Mouse (Mus musculus) gastrocnemius, adult 2 months (tissue): ENCODE results near the gene Kctd21. TPM values are rescaled to one million over a fixed set of nuclear protein-coding genes. Genes with fewer than 3 reads are reported as not detected.
A peak's percentile ranks its signal among the peaks of the same experiment; 100 is the strongest.

Experiments
- DNase-seq: peaks from one replicate; pipeline ENCODE4 v3.0.0; 2022
- H3K27ac ChIP-seq: fragments of 200-600 bp; 2 replicates; pipeline ENCODE4 v1.8.1; 2022; ENCODE audit warnings: mild to moderate bottlenecking
- H3K4me3 ChIP-seq: fragments of 200-600 bp; 2 replicates; pipeline ENCODE4 v1.8.1; 2022; ENCODE audit warnings: mild to moderate bottlenecking, moderate library complexity
- CTCF ChIP-seq: fragments of 200-600 bp; IDR thresholded peaks from 2 replicates; pipeline ENCODE4 v1.8.1; 2022; ENCODE audit warnings: antibody characterized with exemption, mild to moderate bottlenecking, moderate library complexity
- intact Hi-C: fragments of 180-260 bp; cut with DNase I; formaldehyde crosslinking; loops from one replicate; pipeline ENCODE4 v1.15.1; 2025
- total RNA-seq, 2 experiments: library from RNA; stranded (reverse); gene quantifications; 2 replicates each; pipeline ENCODE4 v1.2.3; 2021

Gene Kctd21
- total RNA-seq, 2 experiments from 2014 or later, result 3.4 to 5.1 TPM

GRCm38 (mm10) chr7:97357840-97358239, 25.7 kb downstream of the Kctd21 start:
- Histone ChIP-seq H3K27ac (peak overlapping the region; percentile 70; the same call in 1 of the 2 replicates), H3K4me3 (no peak overlapping the region)
- intact Hi-C loops, result no loop called here
- no peak for DNase-seq
- no peak for TF ChIP-seq CTCF

- DNase-seq, result no peak
- no peak for TF ChIP-seq CTCF
- intact Hi-C loops, result no loop called here
- Histone ChIP-seq H3K27ac (no peak overlapping the region), H3K4me3 (no peak overlapping the region)
Measured at GRCm38 (mm10) chr7:97358347-97358746, 26.2 kb downstream of the Kctd21 start.

- DNase-seq, result no peak
- intact Hi-C loops, result no loop called here
- TF ChIP-seq CTCF, result no peak
- Histone ChIP-seq H3K27ac (no peak overlapping the region), H3K4me3 (no peak overlapping the region)
Measured at GRCm38 (mm10) chr7:97360166-97360565, 28.0 kb downstream of the Kctd21 start.

- DNase-seq, result no peak
- no peak for TF ChIP-seq CTCF
- intact Hi-C loops, result no loop called here
- H3K4me3 ChIP-seq, result no peak overlapping the region
- H3K27ac ChIP-seq, result no peak overlapping the region
Measured at GRCm38 (mm10) chr7:97360955-97361354, 28.8 kb downstream of the Kctd21 start.

GRCm38 (mm10) chr7:97361467-97361866, 29.3 kb downstream of the Kctd21 start:
- H3K4me3 ChIP-seq, result no peak overlapping the region
- peak; percentile 73 for TF ChIP-seq CTCF
- H3K27ac ChIP-seq, result no peak overlapping the region
- intact Hi-C loops, result no loop called here
- no peak for DNase-seq

- H3K4me3 ChIP-seq, result no peak overlapping the region
- intact Hi-C loops, result no loop called here
- DNase-seq, result no peak
- no peak for TF ChIP-seq CTCF
- no peak overlapping the region for H3K27ac ChIP-seq
Measured at GRCm38 (mm10) chr7:97365887-97366286, 33.8 kb downstream of the Kctd21 start.

GRCm38 (mm10) chr7:97375101-97375500, 43.0 kb downstream of the Kctd21 start:
- intact Hi-C loops, result no loop called here
- no peak for DNase-seq
- Histone ChIP-seq H3K27ac (no peak overlapping the region), H3K4me3 (no peak overlapping the region)
- no peak for TF ChIP-seq CTCF

GRCm38 (mm10) chr7:97375906-97376305, 43.8 kb downstream of the Kctd21 start:
- TF ChIP-seq CTCF, result no peak
- Histone ChIP-seq H3K27ac (no peak overlapping the region), H3K4me3 (no peak overlapping the region)
- no peak for DNase-seq
- intact Hi-C loops, result no loop called here

GRCm38 (mm10) chr7:97379304-97379703, 47.2 kb downstream of the Kctd21 start:
- no peak for DNase-seq
- intact Hi-C loops, result no loop called here
- no peak for TF ChIP-seq CTCF
- H3K27ac ChIP-seq, result no peak overlapping the region
- no peak overlapping the region for H3K4me3 ChIP-seq

GRCm38 (mm10) chr7:97380500-97381123, 48.5 kb downstream of the Kctd21 start:
- no peak for TF ChIP-seq CTCF
- Histone ChIP-seq H3K4me3 (no peak overlapping the region), H3K27ac (no peak overlapping the region)
- DNase-seq, result no peak
- intact Hi-C loops, result no loop called here

GRCm38 (mm10) chr7:97382661-97383060, 50.5 kb downstream of the Kctd21 start:
- intact Hi-C loops, result no loop called here
- Histone ChIP-seq H3K4me3 (no peak overlapping the region), H3K27ac (no peak overlapping the region)
- DNase-seq, result no peak
- TF ChIP-seq CTCF, result no peak

GRCm38 (mm10) chr7:97383496-97384132, 51.5 kb downstream of the Kctd21 start:
- H3K4me3 ChIP-seq, result no peak overlapping the region
- TF ChIP-seq CTCF, result no peak
- no peak overlapping the region for H3K27ac ChIP-seq
- intact Hi-C loops, result no loop called here
- DNase-seq, result no peak

- peak overlapping the region; percentile 76 for H3K27ac ChIP-seq
- DNase-seq, result peak; percentile 46
Measured at GRCm38 (mm10) chr7:97386106-97386805, 54.1 kb downstream of the Kctd21 start.

More at GRCm38 (mm10) chr7:97386106-97386805, 54.1 kb downstream of the Kctd21 start:
- H3K4me3 ChIP-seq, result no peak overlapping the region
- intact Hi-C loops, result no loop called here
- no peak for TF ChIP-seq CTCF
